Mouse (Mus musculus) left cerebral cortex, postnatal 25 days (tissue): ENCODE results near the gene Gm2916. TPM values are rescaled to one million over a fixed set of nuclear protein-coding genes. Genes with fewer than 3 reads are reported as not detected.
"Not testable (repeated sequence)": the region's sequence is repeated elsewhere in the genome, so short reads cannot be mapped to it uniquely, and the experiment has no call there.

Experiments
- DNase-seq, 2 experiments: peaks; one replicate each; pipeline ENCODE4 v3.0.0; 2022; ENCODE audit warnings: low spot score in 2 of 2, mixed read lengths in 1 of 2
- intact Hi-C: fragments of 180-260 bp; cut with DNase I; formaldehyde crosslinking; loops from one replicate; pipeline ENCODE4 v1.15.1; 2025
- total RNA-seq, 2 experiments: library from RNA; stranded (reverse); gene quantifications; 2 replicates each; pipeline ENCODE4 v1.2.3; 2021

Gm2916 gene
- total RNA-seq = not detected

DNA sequence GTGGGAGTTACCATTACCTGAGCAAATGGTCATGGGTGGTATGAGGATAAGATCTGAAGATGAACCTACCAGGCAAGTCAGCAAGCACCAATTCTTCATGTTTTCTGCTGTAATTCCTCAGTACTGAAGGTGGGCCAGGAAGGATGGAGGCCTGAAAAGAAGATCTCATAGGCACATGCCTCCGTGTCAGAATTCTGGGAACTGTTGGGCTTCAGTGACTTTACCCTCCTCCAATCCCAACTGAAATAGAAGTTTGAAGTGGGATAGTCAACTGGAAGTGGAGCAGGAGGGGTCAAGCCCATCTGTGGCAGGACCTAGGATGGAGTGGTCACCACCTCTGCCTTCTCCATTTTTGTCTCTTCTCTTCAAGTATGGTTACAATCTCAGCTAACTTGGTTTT lies at the start of gene Gm2916:
TSS of gene Gm2916 (plus strand) at position 301 of the 400 bp plus-strand sequence.
- intact Hi-C loops, DNase-seq: not testable (repeated sequence)

DNA sequence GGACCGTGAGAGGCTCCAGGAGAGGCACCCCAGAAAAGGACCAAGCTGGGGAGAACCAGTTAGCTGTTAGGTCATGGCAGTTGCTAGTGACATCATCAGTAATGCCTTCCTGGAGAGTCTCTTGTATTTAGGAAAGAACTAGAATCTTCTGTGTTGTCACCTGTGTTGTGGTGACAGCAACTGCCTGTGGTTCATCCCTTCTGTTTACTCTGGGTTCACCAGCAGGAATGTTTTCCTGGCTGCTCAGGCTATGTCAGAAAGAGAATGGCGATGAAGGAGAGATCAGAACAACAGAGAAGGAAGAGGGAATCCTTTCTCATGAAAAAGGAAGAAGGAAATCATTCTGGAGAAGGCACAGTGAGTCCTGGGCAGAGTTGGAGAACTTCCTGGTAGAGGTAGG lies 38.0 kb upstream of the Gm2916 start, which contains the start of gene Gm3033:
TSS of gene Gm3033 (plus strand) at position 301 of the 400 bp plus-strand sequence.
- intact Hi-C loops, DNase-seq: not testable (repeated sequence)

DNA sequence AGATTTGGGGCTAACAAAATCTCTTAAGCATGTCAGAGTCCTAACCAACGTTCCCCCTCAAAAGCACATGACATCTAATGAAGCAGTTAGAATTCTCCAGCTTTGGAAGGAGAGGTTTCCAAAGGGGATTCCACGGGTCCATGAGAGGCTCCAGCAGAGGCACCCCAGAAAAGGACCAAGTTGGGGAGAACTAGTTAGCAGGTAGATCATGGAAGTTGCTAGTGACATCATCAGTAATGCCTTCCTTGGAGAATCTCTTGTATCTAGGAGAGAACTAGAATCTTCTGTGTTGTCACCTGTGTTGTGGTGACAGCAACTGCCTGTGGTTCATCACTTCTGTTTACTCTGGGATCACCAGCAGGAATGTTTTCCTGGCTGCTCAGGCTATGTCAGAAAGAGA lies 47.5 kb downstream of the Gm2916 start, which contains the start of gene Gm3029:
TSS of gene Gm3029 (plus strand) at position 301 of the 400 bp plus-strand sequence.
- DNase-seq, intact Hi-C loops: not testable (repeated sequence)

- intact Hi-C loops, DNase-seq: not testable (repeated sequence)
Measured at GRCm38 (mm10) chr14:3963247-3963646, 79.3 kb downstream of the Gm2916 start, which contains the start of gene Gm3095. Gm3095 (plus strand) TSS chr14:3963547.

Other genes starting within 250 kb of the Gm2916 start
- gene Gm3012, start 249.7 kb upstream of the Gm2916 start, total RNA-seq = not detected
- gene Gm3020, start 232.1 kb upstream of the Gm2916 start, total RNA-seq = 1 to 10 TPM; 2.0 to 2.2 TPM
- not detected for gene Gm3043, start 195.4 kb upstream of the Gm2916 start, total RNA-seq
- gene Gm3002, start 74.1 kb upstream of the Gm2916 start, total RNA-seq = under 1 TPM; 0.50 to 0.60 TPM
- under 1 TPM in 1 of 2 experiments, not detected in 1; 0.73 TPM for gene Gm3033, start 37.9 kb upstream of the Gm2916 start, total RNA-seq
- not detected for gene Gm3029, start 47.6 kb downstream of the Gm2916 start, total RNA-seq
- gene Gm3095, start 79.4 kb downstream of the Gm2916 start, total RNA-seq = under 1 TPM in 1 of 2 experiments, not detected in 1; 0.25 TPM
- not detected for gene Gm3099, start 114.2 kb downstream of the Gm2916 start, total RNA-seq
- gene Gm5796, start 139.8 kb downstream of the Gm2916 start, total RNA-seq = 1 to 10 TPM; 1.4 to 1.5 TPM
- gene Gm3115, start 199.9 kb downstream of the Gm2916 start, total RNA-seq = under 1 TPM in 1 of 2 experiments, not detected in 1; 0.46 TPM
- gene Gm8108, start 226.4 kb downstream of the Gm2916 start, total RNA-seq = 1 to 10 TPM; 2.1 to 3.3 TPM